Mouse (Mus musculus) embryonic fibroblast, embryonic 13.5 days (primary cell): ENCODE results near the gene Ppp1r13l. TPM values are rescaled to one million over a fixed set of nuclear protein-coding genes. Genes with fewer than 3 reads are reported as not detected.

Source experiments
- H3K27ac ChIP-seq: 2 replicates; pipeline ENCODE4 v1.5.1; 2012; ENCODE audit warnings: low read length, control low read depth, inconsistent platforms; ENCODE audit not compliant: insufficient read depth
- H3K4me1 ChIP-seq: 2 replicates; pipeline ENCODE4 v1.6.1; 2011; ENCODE audit warnings: low read length; ENCODE audit not compliant: control insufficient read depth, insufficient read depth
- H3K4me3 ChIP-seq: 2 replicates; pipeline ENCODE4 v1.5.1; 2011; ENCODE audit warnings: mild to moderate bottlenecking, control low read depth, low read length; ENCODE audit not compliant: insufficient read depth
- CTCF ChIP-seq: IDR thresholded peaks from 2 replicates; pipeline ENCODE4 v1.5.1; 2011; ENCODE audit warnings: mild to moderate bottlenecking, control low read depth, low read length, moderate library complexity, borderline replicate concordance; ENCODE audit not compliant: insufficient read depth
- POLR2A ChIP-seq: IDR thresholded peaks from 2 replicates; pipeline ENCODE4 v1.6.1; 2011; ENCODE audit warnings: low read depth, mild to moderate bottlenecking, control low read depth, low read length, moderate library complexity
- polyA plus RNA-seq: library from polyadenylated mRNA; stranded (reverse); fragments of >200 nt; gene quantifications from 2 replicates; pipeline ENCODE4 v1.2.4, GENCODE M21; 2011; ENCODE audit warnings: low read depth; ENCODE audit not compliant: missing spikeins, insufficient read length

The Ppp1r13l gene
- polyA plus RNA-seq, 1 experiment = 11.0 TPM

DNA sequence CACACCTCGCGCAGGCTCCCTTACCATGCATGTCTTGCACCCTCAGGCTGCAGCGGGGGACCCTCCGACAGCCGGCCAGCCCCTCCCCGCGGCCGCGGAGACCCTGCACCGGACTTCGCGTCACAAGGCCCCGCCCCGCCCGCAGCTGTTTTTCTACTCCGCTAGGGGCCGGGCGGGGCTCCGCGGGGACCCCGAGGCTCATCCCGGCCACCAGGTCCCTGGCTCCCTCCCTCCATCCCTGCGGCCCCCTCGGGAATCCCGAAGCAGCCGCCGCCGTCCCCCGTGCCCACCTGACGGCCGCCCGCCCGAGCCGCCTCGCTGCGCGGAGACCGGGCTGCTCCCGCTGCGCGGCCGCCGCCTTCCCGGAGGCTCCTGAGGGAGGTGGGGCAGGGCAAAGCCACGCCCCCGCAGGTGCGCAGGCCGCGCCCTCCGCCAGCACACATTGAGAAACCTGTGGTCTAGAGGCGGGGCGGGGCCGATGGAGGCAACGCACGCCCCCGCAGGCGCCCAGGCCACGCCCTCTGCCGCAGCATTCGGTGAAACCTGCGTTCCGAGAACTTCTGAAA lies 44.3 kb downstream of the Ppp1r13l start, which contains the start of gene Klc3:
Gene Klc3 (minus strand): TSS at position 374 of the 566 bp plus-strand sequence.
- TF ChIP-seq CTCF (no peak), POLR2A (no peak)
- H3K27ac ChIP-seq = no peak within 1 kb of the TSS
- H3K4me1 ChIP-seq = 0 out of 2 replicates have a peak, but pooled peaks cover 2% of the 10 kb centered on the region
- peak within 1 kb of the TSS; percentile 46 for H3K4me3 ChIP-seq

- Histone ChIP-seq H3K4me1 (0 out of 2 replicates have a peak, but pooled peaks cover 2% of the 10 kb centered on the region), H3K27ac (no peak within 1 kb of the TSS), H3K4me3 (peak within 1 kb of the TSS; percentile 46)
- TF ChIP-seq POLR2A (no peak), CTCF (no peak)
Measured at GRCm38 (mm10) chr7:19404476-19404875, 44.9 kb downstream of the Ppp1r13l start, which contains the start of gene Ckm. Gene Ckm (plus strand): TSS chr7:19404776.

GRCm38 (mm10) chr7:19405417-19405816 lies 45.9 kb downstream of the Ppp1r13l start:
- Histone ChIP-seq H3K27ac (no peak overlapping the region), H3K4me1 (no peaks in the 10 kb centered on the region), H3K4me3 (no peak overlapping the region)
- TF ChIP-seq POLR2A (no peak), CTCF (peak; percentile 97)

DNA sequence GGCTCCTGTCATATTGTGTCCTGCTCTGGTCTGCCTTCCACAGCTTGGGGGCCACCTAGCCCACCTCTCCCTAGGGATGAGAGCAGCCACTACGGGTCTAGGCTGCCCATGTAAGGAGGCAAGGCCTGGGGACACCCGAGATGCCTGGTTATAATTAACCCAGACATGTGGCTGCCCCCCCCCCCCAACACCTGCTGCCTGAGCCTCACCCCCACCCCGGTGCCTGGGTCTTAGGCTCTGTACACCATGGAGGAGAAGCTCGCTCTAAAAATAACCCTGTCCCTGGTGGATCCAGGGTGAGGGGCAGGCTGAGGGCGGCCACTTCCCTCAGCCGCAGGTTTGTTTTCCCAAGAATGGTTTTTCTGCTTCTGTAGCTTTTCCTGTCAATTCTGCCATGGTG lies 50.2 kb downstream of the Ppp1r13l start:
- Histone ChIP-seq H3K27ac (no peak overlapping the region), H3K4me3 (no peak overlapping the region), H3K4me1 (no peaks in the 10 kb centered on the region)
- TF ChIP-seq POLR2A = no peak
- TF ChIP-seq CTCF = no peak

DNA sequence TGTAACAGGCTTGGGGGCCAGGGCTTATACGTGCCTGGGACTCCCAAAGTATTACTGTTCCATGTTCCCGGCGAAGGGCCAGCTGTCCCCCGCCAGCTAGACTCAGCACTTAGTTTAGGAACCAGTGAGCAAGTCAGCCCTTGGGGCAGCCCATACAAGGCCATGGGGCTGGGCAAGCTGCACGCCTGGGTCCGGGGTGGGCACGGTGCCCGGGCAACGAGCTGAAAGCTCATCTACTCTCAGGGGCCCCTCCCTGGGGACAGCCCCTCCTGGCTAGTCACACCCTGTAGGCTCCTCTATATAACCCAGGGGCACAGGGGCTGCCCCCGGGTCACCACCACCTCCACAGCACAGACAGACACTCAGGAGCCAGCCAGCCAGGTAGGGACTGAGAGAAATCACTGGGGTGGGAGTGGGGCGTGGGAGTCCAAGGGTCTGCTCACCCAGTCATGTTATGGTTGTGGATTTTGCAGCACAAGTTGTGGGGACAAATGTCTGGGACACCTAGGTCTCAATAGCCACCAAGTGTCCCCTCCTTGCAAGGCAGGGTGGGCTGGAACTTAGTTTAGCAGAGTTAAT lies 51.3 kb downstream of the Ppp1r13l start:
- Histone ChIP-seq H3K4me3 (no peak overlapping the region), H3K27ac (no peak overlapping the region), H3K4me1 (no peaks in the 10 kb centered on the region)
- TF ChIP-seq CTCF = no peak

DNA sequence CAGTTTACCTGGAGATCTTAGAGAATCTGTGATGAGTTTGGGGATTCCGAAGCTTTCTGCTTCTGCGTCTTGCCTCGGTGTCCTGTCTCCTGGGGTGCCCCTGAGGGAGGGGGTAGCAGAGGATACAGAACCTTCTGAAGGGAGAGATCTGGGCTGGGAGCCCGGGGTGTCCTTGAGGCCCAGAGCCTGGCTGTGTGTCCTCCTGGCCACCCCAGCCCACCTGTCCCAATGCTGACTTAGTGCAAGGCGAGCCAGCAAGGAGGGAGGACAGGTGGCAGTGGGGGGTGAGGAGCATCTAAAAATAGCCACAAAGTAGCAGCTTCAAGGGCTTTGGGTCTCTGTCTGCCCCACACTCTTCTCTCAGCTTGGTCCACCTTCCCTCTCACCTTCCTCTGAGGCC lies 52.2 kb downstream of the Ppp1r13l start:
- H3K27ac ChIP-seq = no peak overlapping the region
- TF ChIP-seq POLR2A (no peak), CTCF (no peak)
- no peak overlapping the region for H3K4me3 ChIP-seq
- H3K4me1 ChIP-seq = no peaks in the 10 kb centered on the region

- Histone ChIP-seq H3K4me3 (no peak overlapping the region), H3K27ac (no peak overlapping the region), H3K4me1 (no peaks in the 10 kb centered on the region)
- no peak for TF ChIP-seq CTCF
- TF ChIP-seq POLR2A = no peak
Measured at GRCm38 (mm10) chr7:19413525-19413924, 54.0 kb downstream of the Ppp1r13l start.

DNA sequence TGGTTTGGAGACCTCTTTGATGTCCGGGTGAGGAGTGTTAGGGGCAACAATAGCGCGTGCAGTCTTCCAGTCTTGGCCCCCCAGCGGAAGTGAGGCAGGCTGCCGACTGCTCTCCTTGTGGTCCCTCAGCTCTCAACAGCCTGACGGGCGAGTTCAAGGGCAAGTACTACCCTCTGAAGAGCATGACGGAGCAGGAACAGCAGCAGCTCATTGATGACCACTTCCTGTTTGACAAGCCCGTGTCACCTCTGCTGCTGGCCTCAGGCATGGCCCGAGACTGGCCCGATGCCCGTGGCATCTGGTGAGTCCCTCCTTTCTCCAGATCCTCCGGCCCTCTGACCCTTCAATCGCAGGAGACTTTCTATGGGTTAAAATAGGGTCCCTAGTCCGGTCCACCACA lies 57.0 kb downstream of the Ppp1r13l start:
- no peaks in the 10 kb centered on the region for H3K4me1 ChIP-seq
- no peak for TF ChIP-seq CTCF
- no peak for TF ChIP-seq POLR2A
- H3K27ac ChIP-seq = no peak overlapping the region
- H3K4me3 ChIP-seq = no peak overlapping the region

- H3K4me3 ChIP-seq = no peak overlapping the region
- H3K4me1 ChIP-seq = no peaks in the 10 kb centered on the region
- no peak overlapping the region for H3K27ac ChIP-seq
- TF ChIP-seq POLR2A (no peak), CTCF (no peak)
Measured at GRCm38 (mm10) chr7:19420121-19420520, 60.6 kb downstream of the Ppp1r13l start.

- TF ChIP-seq CTCF = no peak
- no peak for TF ChIP-seq POLR2A
- H3K4me1 ChIP-seq = no peaks in the 10 kb centered on the region
- peak overlapping the region; percentile 21; the same call in 1 of the 2 replicates for H3K4me3 ChIP-seq
- H3K27ac ChIP-seq = no peak overlapping the region
Measured at GRCm38 (mm10) chr7:19420821-19421636, 61.5 kb downstream of the Ppp1r13l start.
